Mouse (Mus musculus) lung, embryonic 14.5 days (tissue): ENCODE results near the gene Dnhd1. TPM values are rescaled to one million over a fixed set of nuclear protein-coding genes. Genes with fewer than 3 reads are reported as not detected.
A peak's percentile ranks its signal among the peaks of the same experiment; 100 is the strongest.

ENCODE experiments used
- ATAC-seq: fragments of 200-750 bp; cut with Nextera tagmentation; 2 replicates; pipeline ENCODE4 v1.8.0; 2017; ENCODE audit warnings: mild to moderate bottlenecking, moderate TSS enrichment, moderate library complexity; ENCODE audit not compliant: insufficient read depth
- DNase-seq: peaks from one replicate; pipeline ENCODE4 v3.0.0-alpha.2; 2015
- H3K27ac ChIP-seq: fragments of 300-500 bp; sonication (generic); 2 replicates; pipeline ENCODE4 v1.5.1; 2014; ENCODE audit warnings: low read depth, mild to moderate bottlenecking, moderate library complexity
- H3K27me3 ChIP-seq: fragments of 300-500 bp; sonication (generic); 2 replicates; pipeline ENCODE4 v1.6.1; 2014; ENCODE audit warnings: low read length, control low read depth; ENCODE audit not compliant: insufficient read depth
- H3K36me3 ChIP-seq: fragments of 300-500 bp; sonication (generic); 2 replicates; pipeline ENCODE4 v1.6.1; 2014; ENCODE audit warnings: control low read depth; ENCODE audit not compliant: insufficient read depth
- H3K4me1 ChIP-seq: fragments of 300-500 bp; sonication (generic); 2 replicates; pipeline ENCODE4 v1.6.1; 2014; ENCODE audit warnings: antibody characterized with exemption, control low read depth; ENCODE audit not compliant: insufficient read depth
- H3K4me2 ChIP-seq: fragments of 300-500 bp; sonication (generic); 2 replicates; pipeline ENCODE4 v1.6.1; 2014; ENCODE audit warnings: mild to moderate bottlenecking
- H3K4me3 ChIP-seq: fragments of 300-500 bp; sonication (generic); 2 replicates; pipeline ENCODE4 v1.5.1; 2014; ENCODE audit warnings: low read depth, low read length
- H3K9ac ChIP-seq: fragments of 300-500 bp; sonication (generic); 2 replicates; pipeline ENCODE4 v1.6.1; 2014
- H3K9me3 ChIP-seq: fragments of 300-500 bp; sonication (generic); 2 replicates; pipeline ENCODE4 v1.6.1; 2016; ENCODE audit warnings: low read depth, low read length, control low read depth
- CTCF ChIP-seq: IDR thresholded peaks from 2 replicates; pipeline ENCODE4 v1.5.1; 2016; ENCODE audit warnings: antibody characterized with exemption, low read depth
- WGBS: fragments of 180-500 bp; shearing (Covaris S2); extraction: QIAGEN DNeasy Blood & Tissue Kit; methylation state at CpG from one replicate; pipeline ENCODE4 v1.1.7; 2014; 5-methylcytosine and 5-hydroxymethylcytosine counted together
- polyA plus RNA-seq: library from polyadenylated mRNA; unstranded; fragments of >200 nt; fragmentation: Nextera tagmentation; extraction: Ambion mirVana; gene quantifications from 2 replicates; pipeline ENCODE4 v1.2.1, GENCODE M21; 2014

The Dnhd1 gene
- polyA plus RNA-seq, 1 experiment from 2014 or later = 0.84 TPM

GRCm38 (mm10) chr7:105617810-105618209 lies 32.8 kb upstream of the Dnhd1 start:
- Histone ChIP-seq H3K4me2 (no peak overlapping the region), H3K36me3 (peaks cover 82% of the 10 kb centered on the region), H3K4me1 (peaks cover 10% of the 10 kb centered on the region)

GRCm38 (mm10) chr7:105619701-105620100 lies 30.9 kb upstream of the Dnhd1 start:
- H3K4me3 ChIP-seq = no peak overlapping the region
- WGBS = 58% methylated on average over 3 of the region's 3 CpGs
- no peak overlapping the region for H3K9ac ChIP-seq
- H3K4me1 ChIP-seq = peaks cover 12% of the 10 kb centered on the region
- no peaks in the 10 kb centered on the region for H3K9me3 ChIP-seq
- H3K36me3 ChIP-seq = peaks cover 84% of the 10 kb centered on the region
- no peak for DNase-seq
- H3K4me2 ChIP-seq = no peak overlapping the region
- TF ChIP-seq CTCF = 0 out of 2 replicates have a peak, but pooled peaks have one; percentile 12
- ATAC-seq = peak; percentile 33; the same call in 1 of the 2 replicates
- no peaks in the 10 kb centered on the region for H3K27me3 ChIP-seq
- H3K27ac ChIP-seq = peak overlapping the region; percentile 72

More at GRCm38 (mm10) chr7:105617810-105618209, 32.8 kb upstream of the Dnhd1 start:
- no peak overlapping the region for H3K9ac ChIP-seq
- H3K27ac ChIP-seq = no peak overlapping the region
- H3K27me3 ChIP-seq = no peaks in the 10 kb centered on the region
- no peak for TF ChIP-seq CTCF
- no peak for DNase-seq
- ATAC-seq = no peak
- H3K9me3 ChIP-seq = no peaks in the 10 kb centered on the region
- WGBS = 94% methylated on average over 22 of the region's 22 CpGs
- H3K4me3 ChIP-seq = no peak overlapping the region

- Histone ChIP-seq H3K27ac (peak overlapping the region; percentile 75), H3K9ac (no peak overlapping the region), H3K27me3 (no peaks in the 10 kb centered on the region), H3K36me3 (peaks cover 71% of the 10 kb centered on the region), H3K9me3 (no peaks in the 10 kb centered on the region), H3K4me3 (no peak overlapping the region), H3K4me1 (peaks cover 12% of the 10 kb centered on the region), H3K4me2 (no peak overlapping the region)
- WGBS = 54% methylated on average over 4 of the region's 4 CpGs
- DNase-seq (peak; percentile 25), ATAC-seq (peak; percentile 16; the same call in 1 of the 2 replicates)
- no peak for TF ChIP-seq CTCF
Observed at GRCm38 (mm10) chr7:105621053-105621452, 29.6 kb upstream of the Dnhd1 start.

GRCm38 (mm10) chr7:105621646-105622292 lies 28.9 kb upstream of the Dnhd1 start:
- DNase-seq (peak; percentile 47), ATAC-seq (peak; percentile 59)
- peaks cover 12% of the 10 kb centered on the region for H3K4me1 ChIP-seq
- no peak overlapping the region for H3K4me3 ChIP-seq
- H3K9ac ChIP-seq = no peak overlapping the region
- H3K9me3 ChIP-seq = no peaks in the 10 kb centered on the region
- WGBS = 46% methylated on average over 8 of the region's 8 CpGs
- TF ChIP-seq CTCF = no peak
- H3K36me3 ChIP-seq = peaks cover 67% of the 10 kb centered on the region
- no peaks in the 10 kb centered on the region for H3K27me3 ChIP-seq
- H3K4me2 ChIP-seq = peak overlapping the region; percentile 23; the same call in 1 of the 2 replicates
- peak overlapping the region; percentile 78 for H3K27ac ChIP-seq

GRCm38 (mm10) chr7:105625397-105625796 lies 25.2 kb upstream of the Dnhd1 start:
- peaks cover 26% of the 10 kb centered on the region for H3K4me1 ChIP-seq
- WGBS = 28% methylated on average over 6 of the region's 6 CpGs
- H3K4me2 ChIP-seq = no peak overlapping the region
- H3K9ac ChIP-seq = no peak overlapping the region
- H3K9me3 ChIP-seq = no peaks in the 10 kb centered on the region
- TF ChIP-seq CTCF = no peak
- DNase-seq (peak; percentile 63), ATAC-seq (peak; percentile 47; the same call in 1 of the 2 replicates)
- no peak overlapping the region for H3K4me3 ChIP-seq
- peaks cover 33% of the 10 kb centered on the region for H3K36me3 ChIP-seq
- no peaks in the 10 kb centered on the region for H3K27me3 ChIP-seq
- peak overlapping the region; percentile 26; the same call in 1 of the 2 replicates for H3K27ac ChIP-seq

- Histone ChIP-seq H3K4me3 (no peak overlapping the region), H3K36me3 (peaks cover 11% of the 10 kb centered on the region), H3K9ac (no peak overlapping the region), H3K4me1 (peaks cover 28% of the 10 kb centered on the region), H3K4me2 (peak overlapping the region; percentile 20; the same call in 1 of the 2 replicates), H3K27ac (peak overlapping the region; percentile 65; the same call in 1 of the 2 replicates), H3K27me3 (no peaks in the 10 kb centered on the region), H3K9me3 (no peaks in the 10 kb centered on the region)
- ATAC-seq (peak; percentile 64), DNase-seq (peak; percentile 88)
- 11% methylated on average over 3 of the region's 3 CpGs for WGBS
- TF ChIP-seq CTCF = no peak
Observed at GRCm38 (mm10) chr7:105628633-105629032, 22.0 kb upstream of the Dnhd1 start.

GRCm38 (mm10) chr7:105632551-105632972 lies 18.1 kb upstream of the Dnhd1 start:
- 27% methylated on average over 4 of the region's 4 CpGs for WGBS
- no peak for TF ChIP-seq CTCF
- Histone ChIP-seq H3K9ac (peak overlapping the region; percentile 85), H3K4me1 (peaks cover 28% of the 10 kb centered on the region), H3K9me3 (no peaks in the 10 kb centered on the region), H3K4me2 (peak overlapping the region; percentile 63), H3K27ac (peak overlapping the region; percentile 63; the same call in 1 of the 2 replicates), H3K4me3 (peak overlapping the region; percentile 85), H3K27me3 (no peaks in the 10 kb centered on the region), H3K36me3 (peaks cover 22% of the 10 kb centered on the region)
- DNase-seq = peak; percentile 20
- ATAC-seq = no peak
